Mouse (Mus musculus): ENCODE results near the gene Itgam.

Itgam gene

GRCm38 (mm10) chr7:128057860-128058259 is 4.6 kb upstream of the Itgam start:
- no peak for DNase-seq (ENCODE audit: low spot score in 2 of 2)

DNA sequence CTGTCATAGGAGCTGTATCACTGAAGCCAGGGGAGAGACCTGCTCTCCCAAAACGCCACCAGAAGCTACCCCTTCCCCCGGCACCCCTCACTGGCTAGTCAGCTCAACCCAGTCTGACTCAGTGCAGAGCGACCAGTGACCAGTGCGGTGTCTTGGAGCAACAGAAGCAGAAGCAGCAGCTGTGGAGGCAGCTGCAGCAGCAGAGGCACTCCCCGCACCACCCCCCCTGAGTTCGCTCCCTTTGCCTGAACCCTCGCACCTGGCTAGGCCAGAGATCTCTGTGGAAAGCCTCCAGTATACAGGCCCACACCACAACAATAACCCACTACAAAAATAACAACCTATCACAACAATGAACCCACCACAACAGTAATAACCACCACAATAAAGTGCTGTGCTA is 3.9 kb upstream of the Itgam start:
- no peak for DNase-seq (ENCODE audit: low spot score in 2 of 2)

DNA sequence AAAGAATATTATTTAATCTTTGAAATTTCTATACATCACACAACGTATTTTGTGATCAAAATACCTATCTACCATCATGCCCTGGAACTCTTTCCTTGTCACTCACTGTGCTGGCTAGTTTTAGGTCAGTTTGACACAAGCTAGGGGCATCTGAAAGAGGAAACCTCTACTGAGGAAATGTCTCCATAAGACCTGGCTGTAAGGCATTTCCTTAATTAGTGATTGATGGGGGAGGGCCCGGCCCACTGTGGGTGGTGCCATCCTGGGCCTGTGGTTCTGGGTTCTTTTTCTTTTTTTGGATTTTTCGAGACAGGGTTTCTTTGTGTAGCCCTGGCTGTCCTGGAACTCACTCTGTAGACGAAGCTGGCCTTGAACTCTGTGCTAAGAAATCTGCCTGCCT is 3.3 kb upstream of the Itgam start:
- DNase-seq (ENCODE audit: low spot score in 2 of 2) = no peak

DNA sequence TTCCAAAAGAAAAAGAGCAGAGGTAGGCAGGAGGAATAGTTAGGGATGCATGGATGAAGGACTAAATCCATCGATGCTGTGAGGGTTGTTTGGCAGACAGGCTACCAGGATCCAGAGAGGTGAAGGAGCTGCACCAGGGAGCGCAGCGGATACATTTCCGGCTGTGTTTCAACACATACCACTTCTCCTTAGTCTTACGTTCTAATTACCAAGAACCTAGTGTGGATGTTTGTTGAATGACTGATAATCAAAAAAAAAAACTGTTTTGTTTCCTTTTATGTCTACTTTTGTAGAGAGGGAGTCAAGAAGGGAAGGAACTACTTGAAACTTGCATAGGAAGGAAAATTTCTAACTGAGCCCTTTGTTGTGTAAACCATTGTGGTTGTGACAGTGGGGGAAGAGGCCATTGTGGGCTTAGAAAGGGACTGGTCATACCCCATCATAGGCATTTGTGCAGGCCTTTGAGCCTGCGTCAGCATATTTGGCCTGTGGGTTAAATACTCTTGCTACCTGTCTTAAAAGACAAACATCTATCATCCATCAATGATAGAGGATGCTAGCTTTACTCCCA is 856 bp downstream of the Itgam start:
- DNase-seq (ENCODE audit: low spot score in 2 of 2) = no peak

GRCm38 (mm10) chr7:128065547-128065946 is 3.1 kb downstream of the Itgam start:
- no peak for DNase-seq (ENCODE audit: low spot score in 2 of 2)

DNA sequence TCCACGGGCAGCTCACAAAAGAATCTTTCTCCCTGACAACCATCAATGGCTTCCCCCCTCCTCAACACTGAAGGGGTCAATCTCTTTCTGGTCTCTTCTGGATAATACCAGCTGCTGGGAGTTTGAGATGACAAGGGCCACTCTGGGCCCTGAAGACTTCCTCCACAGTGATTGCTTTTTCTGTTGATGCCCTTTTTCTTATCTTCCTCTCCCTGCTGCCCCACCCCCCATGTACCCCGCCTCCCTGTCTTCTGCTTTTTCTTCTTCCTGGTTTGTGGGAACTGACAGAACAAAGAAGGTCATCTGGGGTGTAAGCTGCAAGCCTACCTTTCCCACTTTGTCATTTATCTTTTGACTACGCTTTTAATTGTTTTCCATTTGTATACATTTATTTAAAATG is 5.4 kb downstream of the Itgam start:
- no peak for DNase-seq (ENCODE audit: low spot score in 2 of 2)

DNA sequence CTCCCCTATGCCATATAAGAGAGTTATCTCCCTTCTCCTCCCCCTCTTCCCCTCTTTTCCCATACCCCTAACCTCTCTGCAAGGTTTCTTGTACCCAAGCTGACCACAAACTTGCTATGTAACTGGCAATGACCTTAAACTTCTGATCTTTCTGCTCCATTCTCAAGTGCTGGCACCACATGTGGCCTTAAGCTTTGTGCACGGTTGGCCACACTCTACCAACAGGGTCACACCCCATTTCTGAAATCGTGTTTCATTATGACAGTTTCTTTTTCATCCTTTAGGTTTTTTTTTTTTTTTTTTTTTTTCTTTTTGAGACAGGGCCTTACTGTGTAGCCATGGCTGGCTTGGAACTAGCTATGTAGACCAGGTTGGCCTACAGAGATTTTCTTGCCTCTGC is 7.4 kb downstream of the Itgam start:
- DNase-seq (ENCODE audit: low spot score in 2 of 2) = no peak

DNA sequence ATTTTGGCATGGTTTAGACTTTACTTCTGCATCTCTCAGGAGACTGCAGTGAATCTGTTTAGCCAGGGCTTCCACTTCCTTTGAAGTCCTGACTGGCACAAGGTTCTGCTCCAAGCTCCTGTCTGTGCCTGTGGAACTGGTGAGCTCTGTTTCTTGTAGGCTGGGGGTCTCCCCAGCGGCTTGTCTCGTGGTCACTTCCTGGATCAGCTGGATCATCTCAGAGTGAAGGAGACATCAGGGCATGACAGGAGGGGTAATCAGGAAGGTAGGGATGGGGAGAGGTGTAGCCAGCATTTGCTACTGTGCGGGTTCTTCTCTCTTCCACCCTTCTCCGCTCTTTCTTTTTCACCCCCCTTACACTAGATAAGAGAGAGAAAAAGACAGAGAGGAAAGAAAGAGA is 9.4 kb downstream of the Itgam start:
- no peak for DNase-seq (ENCODE audit: low spot score in 2 of 2)

DNA sequence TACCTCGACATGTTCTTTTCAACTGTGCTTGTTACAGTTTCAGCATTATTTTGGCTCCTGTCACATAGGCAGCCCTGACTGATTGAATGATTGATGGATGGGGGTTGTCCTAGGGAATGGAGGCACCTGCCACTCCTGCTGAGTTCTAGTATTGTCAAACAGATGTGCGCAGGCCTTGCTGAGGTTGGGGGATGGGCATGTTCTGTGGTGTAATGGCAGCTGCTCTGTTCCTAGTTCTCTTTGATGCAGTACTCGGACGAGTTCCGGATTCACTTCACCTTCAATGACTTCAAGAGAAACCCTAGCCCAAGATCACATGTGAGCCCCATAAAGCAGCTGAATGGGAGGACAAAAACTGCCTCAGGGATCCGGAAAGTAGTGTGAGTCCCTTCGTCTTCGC is 17.6 kb downstream of the Itgam start:
- no peak for DNase-seq (ENCODE audit: low spot score in 2 of 2)

- no peak for DNase-seq (ENCODE audit: low spot score in 2 of 2)
These were observed 26.7 kb downstream of the Itgam start for GRCm38 (mm10) chr7:128089141-128089540.

GRCm38 (mm10) chr7:128098135-128098534 is 35.7 kb downstream of the Itgam start:
- DNase-seq (ENCODE audit: low spot score in 2 of 2) = no peak

DNA sequence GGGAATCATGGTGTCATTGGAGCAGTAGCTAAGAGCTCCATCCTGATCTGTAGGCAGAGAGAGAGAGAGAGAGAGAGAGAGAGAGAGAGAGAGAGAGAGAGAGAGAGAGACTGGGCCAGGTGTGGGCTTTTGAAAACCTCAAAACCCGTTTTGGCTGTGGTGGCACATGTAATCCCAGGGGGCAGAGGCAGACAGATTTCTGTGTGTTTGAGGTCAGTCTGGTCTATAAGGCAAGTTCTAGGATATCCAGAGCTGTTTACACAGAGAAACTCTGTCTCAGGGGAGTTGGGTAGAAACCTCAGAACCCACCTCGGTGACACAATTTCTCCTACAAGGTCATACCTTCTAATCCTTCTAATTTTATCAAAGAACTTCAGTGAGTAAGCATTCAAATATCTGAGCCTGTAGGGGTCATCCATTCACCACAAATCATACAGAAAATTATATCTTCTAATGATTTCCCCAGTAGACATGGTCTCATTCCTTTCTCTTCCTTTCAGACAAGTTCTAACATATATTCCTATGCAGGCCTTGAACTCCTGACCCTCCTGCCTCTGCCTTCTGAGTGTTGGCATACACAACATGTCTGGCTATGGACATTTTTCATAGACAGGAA is 38.4 kb downstream of the Itgam start:
- no peak for DNase-seq (ENCODE audit: low spot score in 2 of 2)

DNA sequence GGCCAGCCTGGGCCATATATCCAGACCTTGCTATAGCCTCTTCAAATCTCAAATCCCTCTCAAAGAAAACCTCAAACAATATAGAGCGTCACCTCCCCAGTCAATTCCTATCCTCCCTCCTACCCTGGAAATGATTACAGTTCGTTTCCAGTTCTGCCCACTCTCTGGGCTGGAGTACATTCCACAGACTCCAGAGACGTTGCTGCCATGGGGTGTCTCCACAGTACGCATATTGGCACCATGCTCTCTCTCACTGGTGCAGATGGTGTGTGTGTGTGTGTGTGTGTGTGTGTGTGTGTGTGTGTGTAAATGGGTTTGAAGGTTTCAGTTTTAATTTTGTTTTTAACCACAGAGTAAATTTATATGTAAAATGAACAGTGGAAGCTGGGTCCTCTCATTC is 42.8 kb downstream of the Itgam start:
- peak; percentile 6 to 15 for DNase-seq (ENCODE audit: low spot score in 2 of 2)

GRCm38 (mm10) chr7:128107462-128107861 is 45.0 kb downstream of the Itgam start:
- no peak for DNase-seq (ENCODE audit: low spot score in 2 of 2)

- no peak for DNase-seq (ENCODE audit: low spot score in 2 of 2)
These were observed 47.9 kb downstream of the Itgam start for GRCm38 (mm10) chr7:128110314-128110713.

GRCm38 (mm10) chr7:128112131-128112530 is 49.7 kb downstream of the Itgam start:
- no peak for DNase-seq (ENCODE audit: low spot score in 2 of 2)

DNA sequence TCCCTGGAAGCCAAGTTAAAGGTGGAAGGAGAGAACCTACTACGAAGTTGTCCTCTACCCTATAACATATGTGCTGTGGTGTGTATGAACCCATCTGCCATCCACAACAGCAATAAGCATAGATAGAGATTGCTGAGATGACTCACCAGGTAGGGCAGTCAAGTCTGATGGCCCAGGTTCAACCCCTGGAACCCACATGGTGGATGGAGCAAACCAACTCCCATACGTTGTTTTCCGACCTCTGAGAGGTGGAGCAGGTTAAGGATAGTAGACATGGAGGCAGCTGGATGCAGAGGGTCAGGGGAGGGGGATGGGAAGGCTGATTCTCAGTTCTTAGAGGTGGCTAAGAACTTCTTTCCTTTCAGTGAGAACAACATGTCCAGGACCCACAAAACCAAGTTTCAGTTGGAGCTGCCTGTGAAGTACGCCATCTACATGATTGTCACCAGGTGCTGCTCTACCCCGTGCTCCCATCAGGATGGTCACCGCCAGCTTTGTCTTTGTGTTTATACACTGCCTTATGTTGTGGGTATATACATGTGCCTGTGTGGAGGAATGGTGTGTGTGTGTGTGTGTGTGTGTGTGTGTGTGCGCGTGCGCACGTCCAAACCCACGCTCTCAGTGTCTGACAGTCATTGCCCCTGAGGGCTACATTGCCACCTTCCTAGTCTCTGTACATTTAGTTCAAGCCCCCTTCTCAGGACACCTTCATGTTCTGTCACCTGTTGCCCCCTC is 52.1 kb downstream of the Itgam start:
- no peak for DNase-seq (ENCODE audit: low spot score in 2 of 2)

- no peak for DNase-seq (ENCODE audit: low spot score in 2 of 2)
These were observed 52.9 kb downstream of the Itgam start for GRCm38 (mm10) chr7:128115211-128115958.

GRCm38 (mm10) chr7:128116396-128116795 is 54.0 kb downstream of the Itgam start:
- no peak for DNase-seq (ENCODE audit: low spot score in 2 of 2)

- DNase-seq (ENCODE audit: low spot score in 2 of 2) = no peak
These were observed 57.5 kb downstream of the Itgam start for GRCm38 (mm10) chr7:128119726-128120490.

DNA sequence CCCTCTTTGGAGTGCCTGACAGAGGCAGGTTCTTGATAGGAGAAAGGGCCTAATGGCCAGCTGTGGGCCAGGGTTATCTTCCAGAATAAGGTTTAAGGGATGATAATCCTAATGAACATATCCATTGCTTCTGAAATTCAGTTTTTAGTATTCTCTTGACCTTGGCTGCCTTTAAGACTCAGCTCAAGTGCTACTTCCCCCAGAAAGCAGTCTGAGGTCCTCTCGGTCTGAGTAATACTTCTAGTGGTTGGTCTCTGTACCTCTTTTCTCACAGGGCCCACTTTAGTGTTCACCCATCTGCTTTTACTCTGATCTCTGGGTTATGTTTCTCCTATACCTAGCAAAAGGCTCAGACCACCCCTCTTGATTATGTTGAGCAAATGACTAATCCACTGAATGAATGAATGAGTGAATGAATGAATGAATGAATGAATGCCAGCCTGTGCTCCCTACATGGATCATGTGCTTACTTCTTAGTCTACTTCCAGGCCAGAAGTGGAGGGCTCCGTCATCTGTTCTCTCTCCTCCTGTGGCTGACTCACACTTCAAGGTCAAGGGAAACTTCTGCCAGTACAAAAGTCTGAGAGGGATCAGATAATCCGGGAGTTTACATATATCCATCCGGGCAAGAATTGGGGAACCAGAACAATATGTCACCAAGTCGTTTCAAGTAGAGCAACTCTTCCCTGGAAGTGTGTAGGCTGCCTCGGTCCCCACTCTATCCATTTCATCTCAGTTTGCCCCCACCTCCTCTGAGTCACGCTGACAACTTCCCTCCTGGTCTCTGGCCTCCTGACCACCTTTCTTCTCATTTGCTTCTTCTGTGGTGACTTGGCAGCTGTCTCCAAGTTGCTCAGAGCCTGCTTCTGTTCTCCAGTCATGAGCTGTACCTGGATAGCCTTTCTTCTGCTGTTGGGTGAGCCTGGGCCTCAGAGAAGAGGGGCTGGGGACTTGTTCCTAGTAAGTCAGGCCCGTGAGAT is 66.6 kb downstream of the Itgam start, which contains the start of gene Itgax:
TSS of gene Itgax (plus strand) at position 807 of the 980 bp plus-strand sequence.
- DNase-seq (ENCODE audit: low spot score in 2 of 2) = no peak

Measured in right cerebral cortex, postnatal 36 days (tissue).